Mouse (Mus musculus): ENCODE measurements around the gene Grm4.
A peak's percentile ranks its signal among the peaks of the same experiment; 100 is the strongest.

Gene Grm4

DNA sequence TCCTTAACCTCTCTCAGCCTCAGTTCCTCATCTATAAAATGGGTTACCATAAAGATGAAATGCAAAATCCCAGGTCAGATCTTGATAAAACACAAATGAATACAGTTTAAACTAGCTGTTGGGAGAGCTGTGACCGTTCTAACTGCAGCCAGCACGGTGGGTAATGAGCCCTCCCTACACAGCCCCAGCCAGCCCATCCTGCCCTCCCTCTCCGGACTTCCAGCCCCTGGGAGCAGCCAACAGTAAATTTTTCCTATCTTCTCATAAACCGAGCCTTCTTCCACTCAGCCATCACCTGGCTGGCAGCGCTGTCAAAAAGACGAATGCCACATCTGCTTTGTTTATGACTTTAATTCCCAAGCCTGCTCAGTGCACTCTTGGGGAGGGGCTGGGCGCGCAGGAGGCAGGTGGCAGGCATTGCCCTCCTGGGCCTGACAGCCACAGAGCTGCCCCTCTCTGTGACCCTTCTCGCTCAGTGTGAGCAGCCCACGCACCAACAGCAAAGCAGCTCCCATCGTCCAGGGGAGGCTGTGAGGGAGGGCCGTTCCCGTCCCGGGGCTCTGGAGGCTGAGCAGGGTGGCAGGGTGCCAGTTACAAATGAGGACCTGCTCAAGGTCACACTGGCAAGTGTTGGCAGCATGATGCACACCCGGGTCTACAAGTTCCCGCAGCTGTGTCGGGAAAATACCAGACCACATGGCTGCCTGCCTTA is 75.7 kb downstream of the Grm4 start:
- no peak for DNase-seq (ENCODE audit: low read depth, low spot score)

DNA sequence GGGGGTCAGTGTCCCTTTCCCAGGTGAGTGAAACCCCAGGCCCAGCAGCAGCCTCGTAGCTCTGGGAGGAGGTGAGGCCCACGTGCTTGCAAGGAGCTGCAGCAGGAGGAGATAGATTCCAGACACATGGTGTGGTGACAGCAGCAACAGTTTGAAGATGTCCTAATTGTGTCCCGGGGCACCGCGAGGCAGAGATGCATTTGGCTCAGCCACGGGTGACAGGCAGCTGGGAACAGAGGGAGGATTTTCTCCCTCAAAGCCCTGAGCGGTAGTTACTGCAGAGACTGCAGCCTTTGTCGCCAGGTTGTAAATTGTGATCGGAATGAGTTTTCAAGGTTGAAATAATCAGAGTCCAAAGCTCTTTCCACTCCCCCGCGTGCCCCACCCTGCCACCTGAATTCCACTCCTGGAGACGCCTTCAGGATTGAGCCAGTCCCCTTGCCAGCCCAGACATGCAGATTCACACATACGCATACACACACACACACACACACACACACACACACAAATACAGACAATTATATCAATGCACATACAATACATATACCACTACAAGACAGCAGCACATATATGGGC is 78.6 kb downstream of the Grm4 start:
- no peak for DNase-seq (ENCODE audit: low read depth, low spot score)

DNA sequence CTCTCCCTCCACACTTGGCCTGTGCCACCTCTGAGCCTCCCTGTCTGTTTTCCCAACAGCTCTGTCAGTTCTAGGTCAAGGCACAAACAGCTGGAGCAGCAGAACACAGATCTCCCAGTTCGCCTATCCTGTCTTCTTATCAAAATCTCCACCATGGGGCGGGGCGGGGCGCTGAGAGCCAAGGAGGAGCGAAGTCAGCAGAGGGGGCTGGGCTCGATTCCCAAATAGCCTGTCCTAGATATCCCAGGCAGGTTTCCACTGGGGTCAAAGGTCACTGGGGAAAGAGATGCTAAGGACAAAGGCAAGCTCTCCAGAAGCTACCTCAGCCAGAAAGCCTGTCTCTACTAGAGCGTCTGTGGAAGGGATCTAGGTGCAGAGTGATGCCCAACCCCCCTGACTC is 79.4 kb downstream of the Grm4 start:
- DNase-seq (ENCODE audit: low read depth, low spot score): no peak

DNA sequence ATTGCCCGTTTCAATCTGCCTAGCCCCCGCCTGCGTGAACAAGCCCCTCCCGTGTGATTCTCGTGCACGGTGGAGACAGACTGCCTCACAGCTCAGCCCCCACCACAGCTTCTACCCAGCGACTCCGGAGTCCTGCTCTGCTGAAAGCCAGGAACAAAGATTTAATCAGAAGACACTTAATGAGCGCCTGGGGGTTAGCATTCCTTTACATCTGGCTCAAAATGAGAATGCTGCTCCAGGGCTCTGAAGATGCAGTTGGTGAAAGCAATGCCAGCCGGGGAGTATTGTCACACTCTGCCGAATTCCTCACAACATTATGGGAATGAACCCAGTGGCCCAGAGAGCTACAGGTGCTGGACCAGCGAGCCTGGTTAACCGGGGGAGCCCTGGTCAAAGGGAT is 85.4 kb downstream of the Grm4 start:
- DNase-seq (ENCODE audit: low read depth, low spot score): no peak

DNA sequence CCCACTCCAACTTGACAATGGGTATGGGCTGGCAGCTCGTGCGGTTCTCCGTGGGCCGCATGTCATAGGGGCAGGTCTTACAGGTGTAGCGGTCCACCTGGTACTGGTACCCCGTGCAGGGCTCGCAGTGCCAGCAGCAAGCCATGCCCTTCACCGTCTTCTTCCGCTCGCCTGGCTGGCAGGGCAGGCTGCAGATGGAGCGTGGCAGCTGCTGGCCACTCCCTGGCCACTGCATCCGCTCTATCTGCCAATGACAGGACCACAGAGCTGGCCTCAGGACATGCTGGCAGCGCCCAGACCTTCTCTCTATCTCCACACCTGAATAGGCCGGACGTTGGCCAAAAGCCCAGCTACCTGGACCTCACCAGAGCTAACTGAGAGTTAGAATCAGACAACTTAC is 86.0 kb downstream of the Grm4 start:
- no peak for DNase-seq (ENCODE audit: low read depth, low spot score)

DNA sequence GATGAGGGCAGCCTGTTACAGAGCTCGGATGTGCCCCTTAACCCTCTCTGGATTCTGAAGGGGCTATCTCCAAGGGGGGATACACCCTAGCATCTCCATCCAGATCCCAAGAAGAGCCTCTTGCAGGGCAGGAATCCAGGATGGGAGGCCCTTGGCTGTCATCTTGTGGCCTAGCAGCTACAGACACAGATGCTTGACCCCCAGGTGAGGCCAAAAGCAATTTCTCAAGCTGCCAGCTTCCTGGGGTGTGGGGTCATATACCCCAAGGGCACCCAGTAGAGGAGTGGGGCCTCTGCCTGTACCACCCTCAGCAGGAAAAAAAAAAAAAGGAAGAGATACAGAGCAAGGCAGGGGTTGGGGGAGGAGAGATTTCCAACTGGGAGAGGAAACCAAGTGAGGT is 87.1 kb downstream of the Grm4 start:
- no peak for DNase-seq (ENCODE audit: low read depth, low spot score)

DNA sequence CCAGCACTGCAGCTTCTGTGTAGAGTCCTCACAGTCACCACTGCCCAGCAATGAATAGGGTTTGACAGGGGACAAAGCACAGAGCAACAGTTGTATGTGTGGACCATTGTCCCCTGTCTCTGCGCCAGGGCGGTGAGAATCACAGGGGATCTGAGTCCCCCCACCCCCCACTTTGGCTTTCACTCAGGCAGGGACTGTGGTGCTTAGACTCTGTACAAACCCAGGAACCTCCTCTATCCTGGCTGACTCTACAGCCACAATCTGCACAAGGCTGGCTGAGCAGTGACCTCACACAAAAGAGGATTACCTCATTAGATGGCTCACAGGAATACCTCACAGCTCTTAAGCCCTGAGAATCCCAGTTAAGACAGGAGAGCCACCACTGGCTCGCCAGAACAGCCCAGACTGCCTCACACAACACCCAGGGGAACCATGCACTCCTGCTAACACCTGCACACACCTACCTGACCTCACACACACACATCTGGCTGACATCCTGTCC is 88.0 kb downstream of the Grm4 start:
- DNase-seq (ENCODE audit: low read depth, low spot score): peak; percentile 74

DNA sequence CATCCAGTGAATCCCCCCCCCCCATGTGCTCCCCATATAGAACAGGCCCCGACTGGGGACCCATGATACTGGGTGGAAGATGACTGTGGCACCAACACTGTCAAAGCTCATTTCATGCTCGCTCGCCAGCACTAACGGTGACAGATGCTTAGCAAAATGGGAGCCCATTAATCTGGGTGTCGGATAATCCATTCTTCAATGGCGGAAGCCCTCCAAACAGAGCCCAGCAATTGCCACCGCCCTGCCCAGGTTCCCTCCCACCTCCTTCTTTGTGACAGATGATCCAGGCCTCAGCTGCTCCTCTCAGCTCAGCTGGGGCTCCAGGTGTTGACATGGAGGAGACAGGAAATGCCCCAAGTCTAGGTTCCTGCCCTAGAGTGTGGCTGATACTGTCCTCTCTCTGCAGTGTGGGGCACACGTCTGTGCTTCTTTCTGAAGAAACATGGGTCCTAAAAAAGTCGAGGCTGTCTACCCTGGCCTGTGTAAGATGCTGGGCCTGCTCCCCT is 89.0 kb downstream of the Grm4 start:
- DNase-seq (ENCODE audit: low read depth, low spot score): peak; percentile 30

DNA sequence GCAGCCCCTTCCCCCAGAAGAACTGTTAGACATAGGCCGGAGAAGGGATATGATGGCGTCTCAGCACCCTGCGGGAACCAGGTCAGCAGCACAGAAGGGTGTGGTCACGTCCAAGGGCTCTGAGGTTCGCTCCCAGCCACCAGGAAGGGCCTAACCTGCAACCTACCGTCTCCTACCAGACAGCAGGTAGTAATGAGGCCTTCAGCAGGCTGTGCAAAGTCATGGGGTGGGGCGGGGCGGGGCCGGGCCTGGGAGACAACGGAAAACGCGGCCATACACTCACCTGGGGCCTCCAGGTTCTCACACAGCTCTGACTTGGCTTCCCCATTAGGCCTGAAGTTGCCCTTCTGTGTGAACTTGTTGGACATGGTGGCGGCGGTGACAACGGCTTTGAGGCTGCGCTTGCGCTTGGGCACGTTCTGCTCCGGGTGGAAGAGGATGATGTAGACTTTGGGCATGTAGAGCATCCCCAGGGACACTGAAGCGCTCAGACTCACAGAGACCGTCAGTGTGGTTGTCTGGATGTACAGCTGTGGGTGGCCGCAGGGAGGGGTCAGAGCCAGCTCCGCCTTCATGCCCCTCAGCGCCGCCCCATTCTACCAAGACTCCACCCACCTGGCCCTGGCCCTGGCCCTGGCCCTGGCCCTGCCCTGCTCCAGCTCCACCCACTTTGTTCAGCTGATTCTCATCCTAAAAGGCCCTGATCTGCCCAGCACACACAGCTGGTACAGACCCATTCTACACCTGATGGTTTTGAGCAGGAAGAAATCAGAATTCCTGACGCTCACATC is 90.0 kb downstream of the Grm4 start:
- DNase-seq (ENCODE audit: low read depth, low spot score): no peak

DNA sequence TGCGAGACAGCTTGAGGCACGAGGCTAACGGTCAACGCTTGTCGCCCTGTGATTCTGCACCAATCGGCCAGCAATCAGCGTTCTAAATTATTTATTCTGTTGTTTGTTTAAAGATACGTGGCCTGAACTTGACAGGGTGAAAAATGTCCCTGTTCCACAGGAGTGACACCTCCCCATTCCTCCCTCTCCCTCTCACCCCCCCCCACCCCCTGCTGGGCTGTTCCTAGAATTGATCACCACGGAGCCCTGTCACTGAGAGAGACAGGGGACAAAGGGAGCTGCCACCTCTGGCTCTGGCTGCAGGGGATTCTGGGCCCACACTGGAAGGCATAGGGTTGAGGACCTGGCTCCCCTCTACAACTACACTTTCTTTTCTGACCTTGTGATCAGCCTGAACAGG is 91.4 kb downstream of the Grm4 start:
- DNase-seq (ENCODE audit: low read depth, low spot score): no peak

DNA sequence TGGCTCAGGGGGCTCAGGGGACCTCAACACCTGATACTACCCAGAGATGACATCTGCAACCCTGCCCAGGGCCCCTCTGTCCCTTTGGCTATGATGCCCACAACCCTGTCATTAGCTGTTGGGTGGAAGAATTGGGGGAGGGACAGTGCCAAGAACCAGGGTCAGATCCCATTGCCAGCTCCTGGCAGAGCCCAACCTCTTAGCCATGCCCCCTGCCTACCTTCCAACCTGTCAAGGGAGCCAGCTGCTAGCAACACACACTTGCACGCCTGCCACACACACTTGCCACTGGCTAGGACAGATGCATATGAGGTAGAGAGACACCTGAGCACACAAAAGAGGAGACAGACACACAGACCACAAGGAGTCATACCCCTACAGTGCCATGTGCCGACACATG is 96.2 kb downstream of the Grm4 start:
- DNase-seq (ENCODE audit: low read depth, low spot score): no peak

DNA sequence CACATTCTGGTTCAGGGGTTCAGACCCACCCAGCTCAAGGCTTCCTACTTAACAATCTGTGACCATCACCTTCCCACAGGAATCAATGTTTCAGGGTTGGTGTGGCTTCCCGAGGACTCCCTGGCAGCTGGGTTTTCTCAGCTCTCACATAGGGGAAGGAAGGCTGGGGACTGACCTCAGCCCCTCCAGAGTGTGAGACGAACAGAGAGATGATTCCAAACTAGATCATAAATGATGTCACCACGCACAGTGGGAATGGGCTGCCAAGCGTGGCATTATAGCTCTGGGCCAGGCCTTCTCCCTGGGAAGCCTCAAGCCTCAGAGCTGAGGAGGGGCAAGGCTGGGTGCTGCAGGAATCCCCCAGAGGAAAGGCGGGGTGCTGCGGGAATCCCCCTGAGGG is 96.8 kb downstream of the Grm4 start:
- no peak for DNase-seq (ENCODE audit: low read depth, low spot score)

DNA sequence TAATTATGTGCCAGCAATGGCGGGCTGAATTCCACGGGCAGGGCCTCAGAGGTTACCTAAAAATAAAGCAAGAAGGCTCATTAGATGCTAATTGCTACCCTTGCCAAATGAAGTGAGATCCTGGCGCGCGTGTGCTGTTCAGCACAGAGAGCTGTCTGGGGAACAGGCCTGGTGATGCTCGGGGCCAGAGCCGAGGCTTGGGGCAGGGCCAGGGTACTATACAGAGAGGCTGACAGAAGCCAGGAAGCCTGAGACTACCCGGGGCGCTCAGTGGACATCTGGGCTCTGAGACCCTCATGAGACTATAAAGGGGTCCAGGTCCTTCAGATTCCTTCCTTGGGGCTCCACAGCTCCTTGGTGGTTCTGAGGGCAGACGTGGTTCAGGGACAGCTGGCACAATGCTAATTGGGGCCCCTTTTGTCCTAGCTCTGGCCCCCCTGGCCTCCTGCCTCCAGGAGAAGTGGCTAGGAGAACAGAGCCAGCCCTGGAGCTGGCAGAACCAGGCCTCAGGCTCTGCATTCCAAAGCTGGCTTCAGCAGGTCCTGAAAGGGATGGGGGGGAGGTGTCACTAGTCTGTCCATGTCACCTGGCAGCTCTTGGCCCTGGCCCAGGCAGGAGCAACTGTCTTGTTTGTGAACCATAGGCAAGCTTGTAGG is 98.3 kb downstream of the Grm4 start:
- DNase-seq (ENCODE audit: low read depth, low spot score): no peak

DNA sequence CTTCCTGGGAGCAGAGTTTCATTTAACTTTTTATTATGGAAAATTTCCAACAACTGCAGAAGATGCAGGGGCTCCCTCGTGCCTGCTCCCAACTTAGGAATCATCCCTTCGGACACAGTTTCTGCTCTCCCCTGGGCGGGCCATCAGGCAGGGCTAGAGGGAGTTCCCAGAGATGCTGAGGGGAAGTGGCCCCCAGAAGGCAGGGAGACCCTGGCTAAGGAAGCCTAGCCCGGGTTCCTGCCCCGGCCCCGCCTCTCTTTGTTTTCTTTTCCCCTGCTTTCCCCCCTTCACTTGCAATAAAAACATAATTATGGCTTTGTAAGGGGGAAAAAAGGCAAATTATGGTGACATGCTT is 98.9 kb downstream of the Grm4 start:
- DNase-seq (ENCODE audit: low read depth, low spot score): no peak

DNA sequence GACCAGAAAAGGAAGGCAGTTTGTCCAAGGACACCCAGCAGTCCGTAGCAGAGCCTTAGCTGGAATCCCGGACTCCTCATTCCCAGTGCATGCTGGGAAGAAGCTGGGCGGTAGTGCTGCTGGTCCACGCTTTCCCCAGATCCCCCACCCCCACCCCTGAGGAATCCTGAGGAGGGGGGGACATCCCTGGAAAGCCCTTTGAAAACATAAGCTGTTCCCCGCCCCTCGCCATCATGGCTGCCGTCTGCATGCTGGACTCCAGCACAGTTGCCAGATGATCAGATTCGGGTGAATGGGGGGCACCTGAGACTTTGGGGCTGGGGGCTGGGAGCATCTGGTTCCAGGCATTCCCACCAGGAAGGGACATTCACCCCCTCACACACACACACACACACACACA is 99.4 kb downstream of the Grm4 start:
- no peak for DNase-seq (ENCODE audit: low read depth, low spot score)

DNA sequence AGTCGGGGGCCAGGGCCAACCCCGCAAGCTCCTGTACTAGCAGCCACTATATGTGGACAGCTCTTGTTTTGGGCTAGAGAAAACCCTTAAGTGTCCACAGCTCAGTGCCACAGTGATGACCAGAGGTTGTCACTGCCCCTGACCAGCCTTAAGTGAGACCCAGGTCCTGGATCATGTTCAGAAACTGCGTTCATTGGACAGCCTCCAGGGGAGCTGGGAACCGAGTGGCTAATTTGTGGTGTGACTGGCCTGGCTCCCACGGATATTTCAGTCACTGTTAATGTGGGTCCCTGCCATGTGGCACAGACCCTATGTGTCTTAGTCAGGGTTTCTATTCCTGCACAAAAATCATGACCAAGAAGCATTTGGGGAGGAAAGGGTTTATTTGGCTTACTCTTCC is 112.2 kb downstream of the Grm4 start:
- no peak for DNase-seq (ENCODE audit: low read depth, low spot score)

DNA sequence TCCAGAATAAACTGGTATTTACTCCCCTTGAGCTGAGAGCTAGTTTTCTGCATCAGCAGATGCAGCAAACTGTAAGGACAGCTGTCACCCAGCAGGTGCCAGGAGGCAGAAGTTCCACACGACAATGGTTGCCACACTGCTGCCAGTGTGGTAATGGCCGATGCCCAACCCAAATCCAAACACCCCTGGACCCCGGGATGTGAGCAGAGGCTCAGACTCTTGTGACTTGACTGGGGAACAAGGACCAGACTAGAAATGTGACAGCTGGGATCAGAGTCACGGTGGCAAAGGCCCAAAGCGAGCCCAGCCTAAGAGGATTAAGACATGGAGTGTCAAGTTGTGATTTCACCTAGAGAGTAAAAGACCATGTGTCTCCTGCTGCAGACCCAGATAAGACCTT is 112.7 kb downstream of the Grm4 start:
- DNase-seq (ENCODE audit: low read depth, low spot score): peak; percentile 43

DNA sequence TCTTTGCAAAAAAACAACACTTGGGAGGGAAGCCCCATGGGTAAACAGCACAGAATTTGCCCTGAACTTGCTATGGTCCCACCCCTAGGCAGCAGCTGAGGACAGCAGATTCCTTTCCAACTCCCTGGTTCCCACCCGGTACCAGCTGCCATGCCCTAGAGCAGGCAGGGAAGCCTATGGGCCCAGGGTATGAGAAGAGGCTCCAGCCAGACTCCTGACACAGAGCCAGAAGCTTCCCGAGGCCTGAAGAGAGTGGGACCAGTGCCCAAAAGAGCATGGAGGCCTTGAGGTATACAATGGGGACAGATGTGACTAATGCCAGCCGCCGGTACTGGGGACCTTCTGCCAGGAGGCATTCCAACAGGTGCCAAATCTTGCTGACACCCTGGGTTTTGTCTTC is 114.2 kb downstream of the Grm4 start:
- no peak for DNase-seq (ENCODE audit: low read depth, low spot score)

DNA sequence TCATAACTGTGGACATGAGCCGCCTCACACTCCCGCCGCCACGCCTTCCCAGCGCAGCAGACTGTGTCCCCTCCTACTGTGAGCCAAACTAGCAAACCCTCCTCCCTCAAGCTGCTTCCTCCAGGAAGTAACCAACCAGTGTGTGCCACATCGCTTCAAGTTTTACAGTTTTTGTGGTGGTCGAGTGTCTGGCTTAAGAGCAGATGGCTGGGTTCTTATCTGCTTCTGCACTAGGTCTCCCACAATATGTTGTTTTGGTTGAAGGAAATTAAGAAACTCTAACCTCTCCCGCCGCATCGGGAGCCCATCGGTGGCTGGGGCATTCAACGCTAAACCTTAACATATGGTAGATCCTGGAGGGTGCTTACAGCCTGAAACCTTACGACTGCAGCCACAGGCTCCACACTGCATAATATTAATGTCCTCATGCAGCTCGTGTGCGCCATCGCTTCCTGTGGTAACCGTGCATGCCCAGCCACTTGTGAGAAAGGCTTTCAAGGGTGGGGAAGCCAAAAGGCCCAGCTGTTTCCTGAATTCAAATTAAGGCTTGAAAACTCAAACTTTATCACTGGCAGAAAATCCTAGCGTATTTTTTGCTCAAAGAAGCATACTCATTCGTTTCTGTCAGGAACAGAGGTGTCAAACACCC is 115.7 kb downstream of the Grm4 start:
- no peak for DNase-seq (ENCODE audit: low read depth, low spot score)

DNA sequence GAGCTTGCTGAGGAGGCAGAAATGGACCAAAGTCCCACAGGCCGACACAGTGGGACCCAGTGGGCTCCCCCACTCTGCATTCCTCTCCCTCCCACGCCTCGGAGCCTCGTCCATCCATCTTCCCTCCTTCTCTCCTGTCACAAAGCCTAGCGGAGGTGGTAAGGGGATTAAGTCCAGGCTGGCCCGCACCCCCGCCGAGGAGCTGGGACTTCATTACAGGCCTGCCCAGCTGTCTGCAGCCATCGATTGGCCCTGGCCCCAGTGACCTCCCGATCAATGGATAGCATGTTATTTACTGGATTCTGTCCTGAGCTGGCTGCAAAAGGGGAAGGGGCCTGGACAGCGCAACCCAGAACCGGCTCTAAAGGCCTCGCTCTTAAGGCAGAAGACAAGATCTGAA is 120.0 kb downstream of the Grm4 start:
- no peak for DNase-seq (ENCODE audit: low read depth, low spot score)

DNA sequence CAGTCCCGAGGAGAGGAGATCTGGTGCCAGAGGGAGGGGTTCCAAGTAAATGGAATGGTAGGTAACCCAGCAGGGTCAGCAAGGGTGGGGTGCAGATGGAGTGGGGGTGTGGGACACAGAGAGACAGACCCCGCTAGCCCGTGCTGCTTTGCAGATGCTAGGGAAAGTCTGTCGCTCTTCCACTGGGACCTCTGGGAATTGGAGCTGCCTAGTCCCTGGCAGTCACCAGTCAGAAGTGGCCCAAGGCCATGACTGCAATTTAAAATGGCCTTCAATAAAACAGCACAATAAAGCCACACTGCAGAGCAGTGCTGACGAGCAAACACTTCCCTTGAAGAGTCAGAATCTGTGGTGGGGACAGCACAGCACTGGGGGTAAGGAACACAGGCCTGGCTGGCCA is 127.3 kb downstream of the Grm4 start:
- DNase-seq (ENCODE audit: low read depth, low spot score): no peak

DNA sequence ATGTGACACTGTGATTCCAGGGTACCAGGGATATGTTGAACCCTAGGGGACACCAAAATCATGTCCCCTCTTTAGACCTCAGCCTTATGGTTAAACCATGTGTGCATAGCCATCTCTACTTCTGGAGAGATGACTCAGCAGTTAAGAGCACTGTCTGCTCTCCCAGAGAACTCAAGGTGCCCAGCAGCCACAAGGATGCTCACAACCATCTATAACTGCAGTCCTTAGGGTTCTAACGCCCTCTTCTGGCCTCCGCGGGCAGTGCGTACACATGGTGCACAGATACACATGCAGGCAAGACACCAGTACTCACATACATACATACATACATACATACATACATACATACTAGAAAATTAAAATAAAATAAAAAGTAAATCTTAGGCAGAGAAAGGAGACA is 127.8 kb downstream of the Grm4 start:
- DNase-seq (ENCODE audit: low read depth, low spot score): no peak
